Mouse (Mus musculus) heart, adult 10 weeks (tissue): ENCODE measurements around the gene Ppcdc. TPM values are rescaled to one million over a fixed set of nuclear protein-coding genes. Genes with fewer than 3 reads are reported as not detected.

Source experiments
- polyA plus RNA-seq: library from polyadenylated mRNA; stranded (reverse); fragments of 350-450 nt; fragmentation: Illumina TruSeq; extraction: RNeasy Lipid Tissue Mini Kit (QIAGEN cat#74804); gene quantifications from one replicate; pipeline ENCODE4 v1.2.3, GENCODE M21; 2014; ENCODE audit warnings: low read depth, low replicate concordance

The Ppcdc gene
- 18.6 TPM for polyA plus RNA-seq

GRCm38 (mm10) chr9:57439522-57440295, at the start of gene Ppcdc:
Gene Ppcdc (minus strand): TSS chr9:57440124.

GRCm38 (mm10) chr9:57467896-57468549, 28.1 kb upstream of the Ppcdc start, which contains the start of gene Scamp5:
Gene Scamp5 (minus strand): TSS chr9:57468060.

Other genes with a start within 250 kb of the Ppcdc start
- not detected for gene Trcg1, start 203.6 kb downstream of the Ppcdc start, polyA plus RNA-seq
- 4.6 TPM for gene 1700017B05Rik, start 177.5 kb downstream of the Ppcdc start, polyA plus RNA-seq
- 8.7 TPM for gene Scamp5, start 27.9 kb upstream of the Ppcdc start, polyA plus RNA-seq
- gene Rpp25, start 63.9 kb upstream of the Ppcdc start, polyA plus RNA-seq = 4.1 TPM
- gene Cox5a, start 81.2 kb upstream of the Ppcdc start, polyA plus RNA-seq = 2,575 TPM
- gene Fam219b, start 97.4 kb upstream of the Ppcdc start, polyA plus RNA-seq = 10.3 TPM
- 107 TPM for gene Mpi, start 112.6 kb upstream of the Ppcdc start, polyA plus RNA-seq
- 27.4 TPM for gene Scamp2, start 120.8 kb upstream of the Ppcdc start, polyA plus RNA-seq
- gene Ulk3, start 149.3 kb upstream of the Ppcdc start, polyA plus RNA-seq = 13.7 TPM
- not detected for gene Cplx3, start 166.2 kb upstream of the Ppcdc start, polyA plus RNA-seq
- gene Lman1l, start 180.7 kb upstream of the Ppcdc start, polyA plus RNA-seq = 0.47 TPM
- 23.9 TPM for gene Csk, start 213.5 kb upstream of the Ppcdc start, polyA plus RNA-seq
- gene Cyp1a2, start 243.6 kb upstream of the Ppcdc start, polyA plus RNA-seq = not detected
- 1.4 TPM for gene Cyp1a1, start 247.8 kb upstream of the Ppcdc start, polyA plus RNA-seq